ENCODE assay signal across 8 mouse cellular contexts in genomic region chrX:52912372-52912728, GRCm38 (mm10). TPM values are rescaled to one million over a fixed set of nuclear protein-coding genes. Genes with fewer than 3 reads are reported as not detected.
DNase-seq lines count a peak whose midpoint lies in the region; ATAC-seq and TF ChIP-seq lines count a peak whose summit lies in the region.

No protein-coding gene starts in this region.

- H3K79me3 ChIP-seq in C2C12 (ENCODE audit: low read depth): peaks cover 30% of the 10 kb centered on the region

- peaks cover 48% of the 10 kb centered on the region for H3K79me2 ChIP-seq in C2C12 (ENCODE audit: control insufficient read depth, insufficient read depth)

- no peak for TF ChIP-seq EP300 in liver, embryonic 14.5 days (IDR thresholded peaks at IDR 0.05; ENCODE audit: low read depth)

- H3K4me3 ChIP-seq in heart, embryonic 10.5 days: peak overlapping the region; percentile 75
- peak overlapping the region; percentile 51 for H3K4me3 ChIP-seq in C2C12 (ENCODE audit: insufficient read depth, poor library complexity, severe bottlenecking)
- peak overlapping the region; percentile 60 for H3K4me3 ChIP-seq in forebrain, embryonic 13.5 days
- H3K4me3 ChIP-seq in liver, embryonic 14.5 days (ENCODE audit: insufficient read depth in 1 of 2, low read depth in 2 of 2, low read length in 2 of 2): peak overlapping the region; percentile 84

- no peaks in the 10 kb centered on the region for H3K9me3 ChIP-seq in heart, embryonic 10.5 days
- H3K9me3 ChIP-seq in forebrain, embryonic 13.5 days (replicated peaks): no peaks in the 10 kb centered on the region
- no peaks in the 10 kb centered on the region for H3K9me3 ChIP-seq in liver, embryonic 14.5 days (ENCODE audit: control insufficient read depth, low read length)

- ATAC-seq in forebrain, embryonic 13.5 days: peak; percentile 71
- ATAC-seq in liver, embryonic 14.5 days (ENCODE audit: insufficient read depth): no peak; the same call in 1 of the 2 replicates

- peak overlapping the region; percentile 74 for H3ac ChIP-seq in C2C12 (ENCODE audit: control insufficient read depth, insufficient read length, low read depth)

- H3K9ac ChIP-seq in forebrain, embryonic 13.5 days: peak overlapping the region; percentile 85
- H3K9ac ChIP-seq in liver, embryonic 14.5 days (replicated peaks): peak overlapping the region; percentile 89

- 19% methylated on average over 26 of the region's 26 CpGs for WGBS in heart, embryonic 10.5 days
- WGBS in forebrain, embryonic 13.5 days: 24% methylated on average over 20 of the region's 26 CpGs
- 16% methylated on average over 25 of the region's 26 CpGs for WGBS in liver, embryonic 14.5 days (ENCODE audit: insufficient replicate concordance)

- no peaks in the 10 kb centered on the region for H3K36me3 ChIP-seq in heart, embryonic 10.5 days
- no peaks in the 10 kb centered on the region for H3K36me3 ChIP-seq in C2C12 (ENCODE audit: control insufficient read depth, insufficient read depth)
- no peaks in the 10 kb centered on the region for H3K36me3 ChIP-seq in forebrain, embryonic 13.5 days (ENCODE audit: poor library complexity, severe bottlenecking)
- no peaks in the 10 kb centered on the region for H3K36me3 ChIP-seq in liver, embryonic 14.5 days (replicated peaks; ENCODE audit: control insufficient read depth, insufficient read depth, low read depth)

- DNase-seq in heart, embryonic 10.5 days (ENCODE audit: low spot score): no peak
- DNase-seq in heart, postnatal 4 days: no peak
- no peak for DNase-seq in liver, embryonic 14.5 days (ENCODE audit: low read depth in 3 of 3, low spot score in 3 of 3)
- DNase-seq in left cerebral cortex, adult 18-20 months (ENCODE audit: low spot score in 2 of 2): no peak
- no peak for DNase-seq in layer of hippocampus, adult 11-12 months (ENCODE audit: low spot score)
- no peak for DNase-seq in thymus, postnatal 36 days

- H3K27ac ChIP-seq in heart, embryonic 10.5 days: peak overlapping the region; percentile 92
- H3K27ac ChIP-seq in forebrain, embryonic 13.5 days: peak overlapping the region; percentile 98
- H3K27ac ChIP-seq in liver, embryonic 14.5 days: peak overlapping the region; percentile 60

- TF ChIP-seq CTCF in C2C12 (IDR thresholded peaks at IDR 0.05; ENCODE audit: control insufficient read depth, insufficient read depth, insufficient read length): no peak
- TF ChIP-seq CTCF in liver, embryonic 14.5 days (IDR thresholded peaks at IDR 0.05; ENCODE audit: low read depth): no peak

- H3K4me2 ChIP-seq in forebrain, embryonic 13.5 days: peak overlapping the region; percentile 59
- H3K4me2 ChIP-seq in liver, embryonic 14.5 days (ENCODE audit: low read depth): peak overlapping the region; percentile 76

- H3K4me1 ChIP-seq in heart, embryonic 10.5 days: no peaks in the 10 kb centered on the region
- H3K4me1 ChIP-seq in forebrain, embryonic 13.5 days: no peaks in the 10 kb centered on the region
- no peaks in the 10 kb centered on the region for H3K4me1 ChIP-seq in liver, embryonic 14.5 days (replicated peaks; ENCODE audit: control insufficient read depth in 2 of 2, insufficient read depth in 2 of 2, low read length in 1 of 2)

- H3K27me3 ChIP-seq in heart, embryonic 10.5 days (ENCODE audit: insufficient read depth, poor library complexity, severe bottlenecking): no peaks in the 10 kb centered on the region
- no peaks in the 10 kb centered on the region for H3K27me3 ChIP-seq in C2C12 (ENCODE audit: control insufficient read depth, insufficient read depth, insufficient read length)
- H3K27me3 ChIP-seq in forebrain, embryonic 13.5 days: no peaks in the 10 kb centered on the region
- H3K27me3 ChIP-seq in liver, embryonic 14.5 days (ENCODE audit: control insufficient read depth, insufficient read depth, low read length): no peaks in the 10 kb centered on the region

TF ChIP-seq in C2C12, 6 proteins besides CTCF, POLR2A, EP300 and RAD21:
- TF ChIP-seq MYOG (IDR thresholded peaks at IDR 0.05; ENCODE audit: control insufficient read depth, extremely low read depth, insufficient read length): no peak
- no peak for TF ChIP-seq USF1 (IDR thresholded peaks at IDR 0.05; ENCODE audit: low read depth)
- no peak for TF ChIP-seq FOSL1 (IDR thresholded peaks at IDR 0.05; ENCODE audit: insufficient read depth, low read length, poor library complexity, severe bottlenecking)
- no peak for TF ChIP-seq CEBPB (IDR thresholded peaks at IDR 0.05; ENCODE audit: low read depth)
- TF ChIP-seq MAX (IDR thresholded peaks at IDR 0.05): no peak
- no peak for TF ChIP-seq MYOD1 (IDR thresholded peaks at IDR 0.05; ENCODE audit: control insufficient read depth, insufficient read length, low read depth)

RNA-seq across cellular contexts. Expression of gene Phf6, which starts 0.3 kb away (rescaled TPM):
- polyA plus RNA-seq in heart, embryonic 10.5 days (2016; fragmentation: Nextera tagmentation; extraction: Ambion mirVana): 27.4 and 36.6 TPM in 2 replicates
- total RNA-seq in heart, postnatal 4 days (2021): 1 to 10 TPM; 8.8 to 9.5 TPM
- 8.7 TPM for polyA plus RNA-seq in C2C12 (2012; fragmentation: generic; extraction: Trizol)
- polyA plus RNA-seq in forebrain, embryonic 13.5 days (2015; fragmentation: Nextera tagmentation; extraction: Ambion mirVana): 99.4 and 102 TPM in 2 replicates
- polyA plus RNA-seq in liver, embryonic 14.5 days (2012; rRNA removed): 3.5 and 4.7 TPM in 2 replicates
- 9.3 and 9.7 TPM in 2 replicates for polyA plus RNA-seq in liver, embryonic 14.5 days (2014; fragmentation: Nextera tagmentation; extraction: Ambion mirVana)
- 10 to 100 TPM; 18.2 to 18.6 TPM for total RNA-seq in left cerebral cortex, adult 18-20 months (2021)
